Mouse (Mus musculus): ENCODE data around the gene Bin2.

DNA sequence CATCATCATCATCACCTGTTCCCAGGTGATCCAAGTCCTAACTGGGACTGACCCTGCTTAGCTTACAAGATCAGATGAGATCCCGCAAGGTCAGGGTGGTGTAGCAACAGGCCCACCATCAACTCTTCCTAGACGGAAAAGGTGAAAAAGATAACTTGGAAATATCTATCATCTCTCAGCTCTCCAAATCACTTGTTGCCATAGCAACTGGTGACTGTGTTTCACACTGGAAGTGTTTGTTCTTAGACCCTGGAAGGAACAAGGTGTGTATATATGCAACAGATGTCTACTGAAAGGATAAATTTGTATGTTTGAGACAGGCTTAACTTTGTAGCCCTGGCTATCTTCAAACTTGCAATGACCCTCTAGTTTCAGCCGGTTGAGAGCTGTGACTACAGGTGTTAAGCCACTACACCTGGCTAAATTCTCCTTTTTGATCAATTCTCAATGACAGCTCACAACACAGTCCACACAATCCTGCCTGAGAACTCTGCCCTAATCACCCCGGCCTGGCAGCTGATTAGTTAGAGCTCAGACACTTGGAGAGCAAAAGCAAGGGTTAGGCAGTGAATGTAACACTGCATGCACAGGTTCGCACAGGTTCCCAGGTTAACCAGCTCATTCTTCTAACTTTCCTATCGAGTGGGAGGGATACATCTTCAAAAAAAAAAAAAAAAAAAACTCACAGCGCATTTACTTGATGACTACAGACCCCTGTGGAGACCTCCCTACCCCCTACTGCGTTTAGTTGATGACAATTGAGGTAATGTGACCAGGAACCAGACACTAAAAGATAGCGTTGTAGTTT lies 3.7 kb downstream of the Bin2 start:
- TF ChIP-seq POLR2A (IDR thresholded peaks at IDR 0.05; ENCODE audit: control insufficient read depth, extremely low read depth, insufficient read depth, low read length, poor library complexity): no peak
- TF ChIP-seq CTCF (IDR thresholded peaks at IDR 0.05; ENCODE audit: borderline replicate concordance, control insufficient read depth, extremely low read depth, insufficient read depth, low read length, poor library complexity): no peak

Measured in thymus, adult 2 months (tissue).